Mouse (Mus musculus): ENCODE measurements at regions not wholly inside any gene's neighbourhood (a gene's known extent, or its start where the extent isn't known, plus 50 kb on each side); places are given as distances from the start of the nearest gene placed in this dataset.

GRCm38 (mm10) chr2:173930606-173931177 lies 145.4 kb upstream of the Stx16 start:
- DNase-seq, result peak; percentile 71

- DNase-seq, result no peak
Observed at GRCm38 (mm10) chr2:173935706-173936105, 140.4 kb upstream of the Stx16 start.

- DNase-seq, result no peak
Observed at GRCm38 (mm10) chr2:173937531-173938439, 138.3 kb upstream of the Stx16 start.

GRCm38 (mm10) chr2:173938440-173938787 lies 137.7 kb upstream of the Stx16 start:
- no peak for DNase-seq

GRCm38 (mm10) chr2:173945441-173945840 lies 130.7 kb upstream of the Stx16 start:
- no peak for DNase-seq

- DNase-seq, result no peak
Observed at GRCm38 (mm10) chr2:173948586-173948985, 127.5 kb upstream of the Stx16 start.

- DNase-seq, result no peak
Observed at GRCm38 (mm10) chr2:173950164-173950891, 125.8 kb upstream of the Stx16 start.

- DNase-seq, result no peak
Observed at GRCm38 (mm10) chr2:173966111-173966510, 110.0 kb upstream of the Stx16 start.

- no peak for DNase-seq
Observed at GRCm38 (mm10) chr2:173970789-173971188, 105.3 kb upstream of the Stx16 start.

- peak; percentile 18 for DNase-seq
Observed at GRCm38 (mm10) chr2:173976314-173977053, 99.6 kb upstream of the Stx16 start.

GRCm38 (mm10) chr2:173977236-173978053 lies 98.7 kb upstream of the Stx16 start:
- no peak for DNase-seq

GRCm38 (mm10) chr2:173978138-173978765 lies 97.9 kb upstream of the Stx16 start:
- no peak for DNase-seq

GRCm38 (mm10) chr2:173981036-173981435 lies 95.1 kb upstream of the Stx16 start:
- DNase-seq, result no peak

- no peak for DNase-seq
Observed at GRCm38 (mm10) chr2:173987516-173987915, 88.6 kb upstream of the Stx16 start.

GRCm38 (mm10) chr2:173987921-173988320 lies 88.2 kb upstream of the Stx16 start:
- no peak for DNase-seq

- DNase-seq, result no peak
Observed at GRCm38 (mm10) chr2:173988641-173989336, 87.3 kb upstream of the Stx16 start.

GRCm38 (mm10) chr2:173990664-173991063 lies 85.4 kb upstream of the Stx16 start:
- no peak for DNase-seq

- no peak for DNase-seq
Observed at GRCm38 (mm10) chr2:173991447-173991846, 84.7 kb upstream of the Stx16 start.

- no peak for DNase-seq
Observed at GRCm38 (mm10) chr2:173992041-173992440, 84.1 kb upstream of the Stx16 start.

GRCm38 (mm10) chr2:173993431-173993955 lies 82.6 kb upstream of the Stx16 start:
- DNase-seq, result no peak

Measured in adrenal gland, postnatal 10 days (tissue).